Mouse (Mus musculus) MEL (cell line): ENCODE measurements around the gene Trappc10. TPM values are rescaled to one million over a fixed set of nuclear protein-coding genes. Genes with fewer than 3 reads are reported as not detected.

Source experiments
- DNase-seq: peaks from one replicate; pipeline ENCODE4 v3.0.0; 2011; ENCODE audit warnings: low read depth, low spot score
- H3K27ac ChIP-seq: 2 replicates; pipeline ENCODE4 v1.5.1; 2012; ENCODE audit warnings: low read depth, mild to moderate bottlenecking, control low read depth, low read length, moderate library complexity; ENCODE audit not compliant: control insufficient read depth
- H3K27me3 ChIP-seq, 2 experiments: fragments of 150-350 bp in 1 of 2; sonication (generic) in 1 of 2; 2 replicates each; pipeline ENCODE4 v1.6.1; 2012; ENCODE audit warnings: low read length in 2 of 2, mild to moderate bottlenecking in 2 of 2, improper control_type of control experiment in 1 of 2, moderate library complexity in 1 of 2; ENCODE audit not compliant: insufficient read depth in 2 of 2, control insufficient read depth in 1 of 2
- H3K36me3 ChIP-seq, 2 experiments: 2 replicates each; pipeline ENCODE4 v1.6.1; 2012 to 2014; ENCODE audit warnings: low read length in 2 of 2, improper control_type of control experiment in 1 of 2, inconsistent platforms in 1 of 2, mild to moderate bottlenecking in 1 of 2; ENCODE audit not compliant: insufficient read depth in 2 of 2, control insufficient read depth in 1 of 2
- H3K4me1 ChIP-seq, 2 experiments: fragments of 150-350 bp in 1 of 2; sonication (generic) in 1 of 2; 2 replicates each; pipeline ENCODE4 v1.6.1; 2012; ENCODE audit warnings: low read length in 2 of 2, improper control_type of control experiment in 1 of 2, mild to moderate bottlenecking in 1 of 2; ENCODE audit not compliant: insufficient read depth in 2 of 2, control insufficient read depth in 1 of 2
- H3K4me3 ChIP-seq, 2 experiments: fragments of 150-350 bp in 1 of 2; sonication (generic) in 1 of 2; 2 replicates each; pipeline ENCODE4 v1.5.1; 2012; ENCODE audit warnings: low read depth in 2 of 2, low read length in 2 of 2, mild to moderate bottlenecking in 2 of 2, moderate library complexity in 2 of 2, control low read depth in 1 of 2, improper control_type of control experiment in 1 of 2; ENCODE audit not compliant: control insufficient read depth in 1 of 2, insufficient read depth in 1 of 2
- H3K79me2 ChIP-seq: 2 replicates; pipeline ENCODE4 v1.6.1; 2012; ENCODE audit warnings: mild to moderate bottlenecking, low read length, moderate library complexity; ENCODE audit not compliant: control insufficient read depth, poor library complexity, insufficient read depth
- H3K9ac ChIP-seq: 2 replicates; pipeline ENCODE4 v1.6.1; 2012; ENCODE audit warnings: low read depth, mild to moderate bottlenecking, control low read depth, low read length, moderate library complexity; ENCODE audit not compliant: control insufficient read depth, poor library complexity, severe bottlenecking
- H3K9me3 ChIP-seq: fragments of 150-350 bp; sonication (generic); replicated peaks from 2 replicates; pipeline ENCODE4 v1.6.1; 2012; ENCODE audit warnings: mild to moderate bottlenecking, low read length, improper control_type of control experiment, moderate library complexity; ENCODE audit not compliant: insufficient read depth
- BHLHE40 ChIP-seq: IDR thresholded peaks from 2 replicates; pipeline ENCODE4 v1.6.1; 2012; ENCODE audit warnings: low read depth, mild to moderate bottlenecking, inconsistent platforms, low read length, improper control_type of control experiment, borderline replicate concordance
- CHD1 ChIP-seq: IDR thresholded peaks from 2 replicates; pipeline ENCODE4 v1.6.1; 2012; ENCODE audit warnings: low read depth, mild to moderate bottlenecking, inconsistent platforms, low read length, improper control_type of control experiment
- CTCF ChIP-seq, 3 experiments: IDR thresholded peaks in 2 of 3; conservative IDR thresholded peaks in 1 of 3; 2 replicates each; pipeline ENCODE4 v1.5.1; 2011 to 2012; ENCODE audit warnings: low read length in 3 of 3, low read depth in 2 of 3, mild to moderate bottlenecking in 2 of 3, improper control_type of control experiment in 1 of 3, inconsistent platforms in 1 of 3, mixed read lengths in 1 of 3, moderate library complexity in 1 of 3; ENCODE audit not compliant: control insufficient read depth in 1 of 3, insufficient read depth in 1 of 3, poor library complexity in 1 of 3, severe bottlenecking in 1 of 3
- EP300 ChIP-seq, 2 experiments: IDR thresholded peaks; 2 replicates each; pipeline ENCODE4 v1.6.1; 2011; ENCODE audit warnings: improper control_type of control experiment in 2 of 2, low read length in 2 of 2, low read depth in 1 of 2, mild to moderate bottlenecking in 1 of 2
- ETS1 ChIP-seq: IDR thresholded peaks from 2 replicates; pipeline ENCODE4 v1.6.1; 2012; ENCODE audit warnings: low read depth, mild to moderate bottlenecking, inconsistent platforms, low read length, improper control_type of control experiment, moderate library complexity
- JUND ChIP-seq: IDR thresholded peaks from 2 replicates; pipeline ENCODE4 v1.6.1; 2011; ENCODE audit warnings: low read depth, mild to moderate bottlenecking, improper control_type of control experiment, low read length
- KAT2A ChIP-seq: conservative IDR thresholded peaks from 2 replicates; pipeline ENCODE4 v1.6.1; 2012; ENCODE audit warnings: low read depth, low read length, improper control_type of control experiment, inconsistent platforms
- MAFK ChIP-seq: IDR thresholded peaks from 2 replicates; pipeline ENCODE4 v1.6.1; 2011; ENCODE audit warnings: low read depth, mild to moderate bottlenecking, low read length, improper control_type of control experiment, borderline replicate concordance
- MAX ChIP-seq: IDR thresholded peaks from 2 replicates; pipeline ENCODE4 v1.6.1; 2011; ENCODE audit warnings: low read length, improper control_type of control experiment
- MAZ ChIP-seq: IDR thresholded peaks from 2 replicates; pipeline ENCODE4 v1.6.1; 2012; ENCODE audit warnings: low read depth, mild to moderate bottlenecking, inconsistent platforms, low read length, improper control_type of control experiment
- MYB ChIP-seq: IDR thresholded peaks from 2 replicates; pipeline ENCODE4 v1.6.1; 2011; ENCODE audit warnings: mild to moderate bottlenecking, low read depth, low read length, improper control_type of control experiment
- MYC ChIP-seq: IDR thresholded peaks from 2 replicates; pipeline ENCODE4 v1.6.1; 2011; ENCODE audit warnings: low read depth, mild to moderate bottlenecking, low read length, improper control_type of control experiment, moderate library complexity
- NRF1 ChIP-seq: IDR thresholded peaks from 2 replicates; pipeline ENCODE4 v1.6.1; 2014; ENCODE audit warnings: low read depth, mild to moderate bottlenecking, inconsistent platforms, low read length, improper control_type of control experiment, moderate library complexity; ENCODE audit not compliant: poor library complexity, insufficient read depth, severe bottlenecking
- POLR2A ChIP-seq, 2 experiments: IDR thresholded peaks; 2 replicates each; pipeline ENCODE4 v1.6.1; 2011 to 2012; ENCODE audit warnings: low read length in 2 of 2, mild to moderate bottlenecking in 2 of 2, control low read depth in 1 of 2, improper control_type of control experiment in 1 of 2, low read depth in 1 of 2, moderate library complexity in 1 of 2; ENCODE audit not compliant: control insufficient read depth in 1 of 2, insufficient read depth in 1 of 2, poor library complexity in 1 of 2
- POLR2AphosphoS2 ChIP-seq: IDR thresholded peaks from 2 replicates; pipeline ENCODE4 v1.6.1; 2011; ENCODE audit warnings: low read length, improper control_type of control experiment
- POLR2AphosphoS5 ChIP-seq: IDR thresholded peaks from 2 replicates; pipeline ENCODE4 v1.6.1; 2012; ENCODE audit warnings: low read depth, borderline replicate concordance, mild to moderate bottlenecking, inconsistent platforms, low read length, moderate library complexity, mixed read lengths
- TAL1 ChIP-seq: IDR thresholded peaks from 2 replicates; pipeline ENCODE4 v1.6.1; 2012; ENCODE audit warnings: mild to moderate bottlenecking, inconsistent platforms, low read length, moderate library complexity, mixed read lengths
- TBP ChIP-seq: IDR thresholded peaks from 2 replicates; pipeline ENCODE4 v1.8.0; 2011; ENCODE audit warnings: low read depth, low read length, improper control_type of control experiment
- TCF12 ChIP-seq: IDR thresholded peaks from 2 replicates; pipeline ENCODE4 v1.6.1; 2014; ENCODE audit warnings: low read depth, mild to moderate bottlenecking, inconsistent platforms, low read length, improper control_type of control experiment, moderate library complexity
- UBTF ChIP-seq: IDR thresholded peaks from 2 replicates; pipeline ENCODE4 v1.6.1; 2012; ENCODE audit warnings: low read depth, mild to moderate bottlenecking, inconsistent platforms, low read length, improper control_type of control experiment, moderate library complexity, borderline replicate concordance; ENCODE audit not compliant: insufficient read depth
- USF1 ChIP-seq: IDR thresholded peaks from 2 replicates; pipeline ENCODE4 v1.6.1; 2014; ENCODE audit warnings: low read depth, mild to moderate bottlenecking, inconsistent platforms, low read length, improper control_type of control experiment, moderate library complexity
- USF2 ChIP-seq, 2 experiments: IDR thresholded peaks; 2 replicates each; pipeline ENCODE4 v1.6.1; 2011 to 2012; ENCODE audit warnings: improper control_type of control experiment in 2 of 2, low read length in 2 of 2, borderline replicate concordance in 1 of 2, inconsistent platforms in 1 of 2, low read depth in 1 of 2, mild to moderate bottlenecking in 1 of 2; ENCODE audit not compliant: insufficient read depth in 1 of 2
- ZKSCAN1 ChIP-seq: IDR thresholded peaks from 2 replicates; pipeline ENCODE4 v1.6.1; 2012; ENCODE audit warnings: low read depth, mild to moderate bottlenecking, inconsistent platforms, low read length, improper control_type of control experiment, moderate library complexity
- ZMIZ1 ChIP-seq: IDR thresholded peaks from 2 replicates; pipeline ENCODE4 v1.6.1; 2012; ENCODE audit warnings: low read depth, mild to moderate bottlenecking, inconsistent platforms, low read length, improper control_type of control experiment, moderate library complexity
- polyA plus RNA-seq, 2 experiments: library from polyadenylated mRNA; stranded (reverse) in 1 of 2; unstranded in 1 of 2; fragments of >175 nt in 1 of 2; fragments of >200 nt in 1 of 2; gene quantifications; 2 replicates each; pipeline versions ENCODE4 v1.2.1 to v1.2.4; 2012; ENCODE audit warnings: low replicate concordance in 2 of 2, low read depth in 1 of 2; ENCODE audit not compliant: insufficient read length in 2 of 2, insufficient read depth in 1 of 2, missing spikeins in 1 of 2
- total RNA-seq: library from RNA; depleted of rRNA; stranded (reverse); fragments of 300-350 nt; gene quantifications from 2 replicates; pipeline ENCODE4 v1.2.3, GENCODE M21; 2012

Trappc10 gene
- total and polyA plus RNA-seq, 3 experiments = 26.1 to 35.5 TPM; not detected in 1

GRCm38 (mm10) chr10:78260322-78260721 is 15.9 kb upstream of the Trappc10 start:
- peaks cover 3 to 6% of the 10 kb centered on the region in 2 experiments; a peak in 3 of 4 replicates for H3K4me1 ChIP-seq
- H3K36me3 ChIP-seq = peaks cover 0 to 4% of the 10 kb centered on the region in 2 experiments; a peak in 2 of 4 replicates
- H3K9me3 ChIP-seq = no peaks in the 10 kb centered on the region
- TF ChIP-seq KAT2A = no peak
- no peak for TF ChIP-seq UBTF
- no peak for TF ChIP-seq POLR2A (IDR thresholded peaks at IDR 0.05; ENCODE audit: control insufficient read depth in 1 of 2, insufficient read depth in 1 of 2, low read depth in 1 of 2, low read length in 2 of 2, poor library complexity in 1 of 2)
- TF ChIP-seq CTCF (IDR thresholded peaks at IDR 0.05 in 2 of 3, conservative IDR thresholded peaks at IDR 0.05 in 1 of 3; ENCODE audit: control insufficient read depth in 1 of 3, insufficient read depth in 1 of 3, low read depth in 2 of 3, low read length in 3 of 3, poor library complexity in 1 of 3, severe bottlenecking in 1 of 3) = no peak
- TF ChIP-seq USF2 (IDR thresholded peaks at IDR 0.05; ENCODE audit: borderline replicate concordance in 1 of 2, insufficient read depth in 1 of 2, low read depth in 1 of 2, low read length in 2 of 2) = no peak
- TF ChIP-seq CHD1 = no peak
- TF ChIP-seq ZKSCAN1 = no peak
- TF ChIP-seq TBP = no peak
- TF ChIP-seq ZMIZ1 = no peak
- TF ChIP-seq BHLHE40 = no peak
- TF ChIP-seq TAL1 = no peak
- TF ChIP-seq MYB = no peak
- TF ChIP-seq TCF12 = no peak
- TF ChIP-seq USF1 = no peak
- no peak for TF ChIP-seq POLR2AphosphoS5
- TF ChIP-seq EP300 (IDR thresholded peaks at IDR 0.05; ENCODE audit: low read depth in 1 of 2, low read length in 2 of 2) = no peak
- no peak for TF ChIP-seq NRF1
- no peak for TF ChIP-seq MAZ
- TF ChIP-seq POLR2AphosphoS2 = no peak
- no peak overlapping the region for H3K27ac ChIP-seq
- no peak for DNase-seq
- peaks cover 7 to 13% of the 10 kb centered on the region in 2 experiments for H3K27me3 ChIP-seq
- no peaks in the 10 kb centered on the region for H3K79me2 ChIP-seq
- no peak overlapping the region for H3K9ac ChIP-seq
- no peak overlapping the region for H3K4me3 ChIP-seq

GRCm38 (mm10) chr10:78259702-78260101 is 15.3 kb upstream of the Trappc10 start:
- Histone ChIP-seq H3K9me3 (no peaks in the 10 kb centered on the region), H3K36me3 (peaks cover 0 to 5% of the 10 kb centered on the region in 2 experiments; a peak in 2 of 4 replicates), H3K4me1 (peaks cover 3 to 10% of the 10 kb centered on the region in 2 experiments; a peak in 3 of 4 replicates), H3K27me3 (peaks cover 7 to 13% of the 10 kb centered on the region in 2 experiments), H3K79me2 (no peaks in the 10 kb centered on the region), H3K27ac (no peak overlapping the region), H3K4me3 (no peak overlapping the region), H3K9ac (no peak overlapping the region)
- TF ChIP-seq POLR2A (IDR thresholded peaks at IDR 0.05; ENCODE audit: control insufficient read depth in 1 of 2, insufficient read depth in 1 of 2, low read depth in 1 of 2, low read length in 2 of 2, poor library complexity in 1 of 2) = no peak
- no peak for TF ChIP-seq MAFK
- no peak for TF ChIP-seq JUND
- no peak for TF ChIP-seq MYC
- no peak for TF ChIP-seq ETS1
- no peak for TF ChIP-seq BHLHE40
- TF ChIP-seq MAX = no peak
- DNase-seq = no peak
